Mouse (Mus musculus) liver, postnatal 0 days (tissue): Measurements from ENCODE around the gene Acss2. TPM values are rescaled to one million over a fixed set of nuclear protein-coding genes. Genes with fewer than 3 reads are reported as not detected.
A peak's percentile ranks its signal among the peaks of the same experiment; 100 is the strongest.

Experiments used
- ATAC-seq: fragments of 200-750 bp; cut with Nextera tagmentation; 2 replicates; pipeline ENCODE4 v1.8.0; 2017; ENCODE audit warnings: mild to moderate bottlenecking, moderate library complexity
- DNase-seq: peaks from one replicate; pipeline ENCODE4 v3.0.0-alpha.2; 2016
- H3K27ac ChIP-seq: fragments of 300-500 bp; sonication (generic); 2 replicates; pipeline ENCODE4 v1.5.1; 2014; ENCODE audit warnings: antibody characterized with exemption, moderate library complexity, mild to moderate bottlenecking, low read depth
- H3K27me3 ChIP-seq: fragments of 300-500 bp; sonication (generic); 2 replicates; pipeline ENCODE4 v1.6.1; 2014; ENCODE audit warnings: low read length, control low read depth, mixed read lengths; ENCODE audit not compliant: insufficient read depth
- H3K36me3 ChIP-seq: fragments of 300-500 bp; sonication (generic); replicated peaks from 2 replicates; pipeline ENCODE4 v1.6.1; 2014; ENCODE audit warnings: mild to moderate bottlenecking, control low read depth, low read length, moderate library complexity, mixed read lengths; ENCODE audit not compliant: insufficient read depth
- H3K4me1 ChIP-seq: fragments of 300-500 bp; sonication (generic); 2 replicates; pipeline ENCODE4 v1.6.1; 2014; ENCODE audit warnings: antibody characterized with exemption, mild to moderate bottlenecking, control low read depth; ENCODE audit not compliant: insufficient read depth
- H3K4me2 ChIP-seq: fragments of 300-500 bp; sonication (generic); 2 replicates; pipeline ENCODE4 v1.6.1; 2014; ENCODE audit warnings: low read depth, mild to moderate bottlenecking, low read length, moderate library complexity, mixed read lengths
- H3K4me3 ChIP-seq: fragments of 300-500 bp; sonication (generic); 2 replicates; pipeline ENCODE4 v1.5.1; 2014; ENCODE audit warnings: low read depth, low read length
- H3K9ac ChIP-seq: fragments of 300-500 bp; sonication (generic); replicated peaks from 2 replicates; pipeline ENCODE4 v1.6.1; 2014; ENCODE audit warnings: mild to moderate bottlenecking, moderate library complexity
- H3K9me3 ChIP-seq: fragments of 300-500 bp; sonication (generic); 2 replicates; pipeline ENCODE4 v1.6.1; 2016; ENCODE audit warnings: mild to moderate bottlenecking, control low read depth, low read length, mixed read lengths
- CTCF ChIP-seq: sonication (generic); IDR thresholded peaks from 2 replicates; pipeline ENCODE4 v1.5.1; 2016; ENCODE audit warnings: antibody characterized with exemption, low read depth
- EP300 ChIP-seq: IDR thresholded peaks from 2 replicates; pipeline ENCODE4 v1.6.1; 2016; ENCODE audit warnings: antibody characterized with exemption, low read depth, mild to moderate bottlenecking
- WGBS: fragments of 180-500 bp; shearing (Covaris S2); extraction: QIAGEN DNeasy Blood & Tissue Kit; methylation state at CpG from one replicate; pipeline ENCODE4 v1.1.7; 2014; ENCODE audit not compliant: insufficient replicate concordance; 5-methylcytosine and 5-hydroxymethylcytosine counted together
- polyA plus RNA-seq: library from polyadenylated mRNA; unstranded; fragments of >200 nt; fragmentation: Nextera tagmentation; extraction: Ambion mirVana; gene quantifications from 2 replicates; pipeline ENCODE4 v1.2.1, GENCODE M21; 2015

Acss2 gene
- polyA plus RNA-seq, 1 experiment from 2014 or later, result 7.5 TPM

- Histone ChIP-seq H3K27me3 (peaks cover 32% of the 10 kb centered on the region), H3K4me1 (peaks cover 7% of the 10 kb centered on the region), H3K36me3 (no peaks in the 10 kb centered on the region), H3K4me2 (no peak overlapping the region), H3K9ac (no peak overlapping the region), H3K9me3 (no peaks in the 10 kb centered on the region), H3K27ac (no peak overlapping the region), H3K4me3 (no peak overlapping the region)
- ATAC-seq (peak; percentile 56), DNase-seq (peak; percentile 54)
- WGBS, result 35% methylated on average over 10 of the region's 10 CpGs
- TF ChIP-seq EP300 (no peak), CTCF (peak; percentile 89)
These were observed 107.0 kb downstream of the Acss2 start for GRCm38 (mm10) chr2:155624730-155625129.

GRCm38 (mm10) chr2:155626277-155626676 lies 108.5 kb downstream of the Acss2 start:
- Histone ChIP-seq H3K36me3 (no peaks in the 10 kb centered on the region), H3K27me3 (peaks cover 45% of the 10 kb centered on the region), H3K4me1 (peaks cover 9% of the 10 kb centered on the region), H3K27ac (no peak overlapping the region), H3K4me2 (no peak overlapping the region), H3K4me3 (no peak overlapping the region), H3K9ac (no peak overlapping the region), H3K9me3 (no peaks in the 10 kb centered on the region)
- ATAC-seq, result no peak
- DNase-seq, result no peak
- no peak for TF ChIP-seq CTCF
- no peak for TF ChIP-seq EP300
- WGBS, result 65% methylated on average over 15 of the region's 15 CpGs

- H3K4me1 ChIP-seq, result peaks cover 9% of the 10 kb centered on the region
- WGBS, result 51% methylated on average over 21 of the region's 21 CpGs
- H3K36me3 ChIP-seq, result no peaks in the 10 kb centered on the region
- no peak overlapping the region for H3K9ac ChIP-seq
- ATAC-seq (peak; percentile 30; the same call in 1 of the 2 replicates), DNase-seq (peak; percentile 87)
- no peak overlapping the region for H3K4me3 ChIP-seq
- H3K27ac ChIP-seq, result no peak overlapping the region
- H3K27me3 ChIP-seq, result peaks cover 45% of the 10 kb centered on the region
- H3K9me3 ChIP-seq, result no peaks in the 10 kb centered on the region
- H3K4me2 ChIP-seq, result no peak overlapping the region
- peak; percentile 96 for TF ChIP-seq CTCF
- TF ChIP-seq EP300, result no peak
These were observed 109.4 kb downstream of the Acss2 start for GRCm38 (mm10) chr2:155627030-155627738.

GRCm38 (mm10) chr2:155628112-155628511 lies 110.4 kb downstream of the Acss2 start:
- Histone ChIP-seq H3K9me3 (no peaks in the 10 kb centered on the region), H3K4me1 (peaks cover 9% of the 10 kb centered on the region), H3K27ac (no peak overlapping the region), H3K9ac (no peak overlapping the region), H3K27me3 (peaks cover 45% of the 10 kb centered on the region), H3K4me2 (no peak overlapping the region), H3K36me3 (no peaks in the 10 kb centered on the region), H3K4me3 (no peak overlapping the region)
- ATAC-seq, result no peak
- WGBS, result 75% methylated on average over 9 of the region's 9 CpGs
- DNase-seq, result no peak
- no peak for TF ChIP-seq CTCF
- TF ChIP-seq EP300, result no peak

- no peak for ATAC-seq
These were observed 110.8 kb downstream of the Acss2 start for GRCm38 (mm10) chr2:155628519-155628918.

GRCm38 (mm10) chr2:155629231-155629661 lies 111.5 kb downstream of the Acss2 start:
- peaks cover 9% of the 10 kb centered on the region for H3K4me1 ChIP-seq
- H3K4me3 ChIP-seq, result peak overlapping the region; percentile 36
- peak; percentile 43 for DNase-seq
- H3K27me3 ChIP-seq, result peaks cover 45% of the 10 kb centered on the region
- TF ChIP-seq CTCF (no peak), EP300 (no peak)
- peak; percentile 17; the same call in 1 of the 2 replicates for ATAC-seq
- H3K9me3 ChIP-seq, result no peaks in the 10 kb centered on the region
- no peak overlapping the region for H3K27ac ChIP-seq
- 2% methylated on average over 32 of the region's 35 CpGs for WGBS
- H3K9ac ChIP-seq, result 0 out of 2 replicates have a peak overlapping the region, but pooled peaks have one; percentile 16
- H3K36me3 ChIP-seq, result peaks cover 9% of the 10 kb centered on the region
- H3K4me2 ChIP-seq, result peak overlapping the region; percentile 64

More at GRCm38 (mm10) chr2:155628519-155628918, 110.8 kb downstream of the Acss2 start:
- Histone ChIP-seq H3K9me3 (no peaks in the 10 kb centered on the region), H3K4me2 (no peak overlapping the region), H3K4me3 (no peak overlapping the region), H3K4me1 (peaks cover 9% of the 10 kb centered on the region), H3K9ac (no peak overlapping the region), H3K36me3 (peaks cover 3% of the 10 kb centered on the region; the same call in 1 of the 2 replicates), H3K27ac (no peak overlapping the region), H3K27me3 (peaks cover 45% of the 10 kb centered on the region)
- 85% methylated on average over 13 of the region's 13 CpGs for WGBS
- no peak for DNase-seq
- no peak for TF ChIP-seq CTCF
- no peak for TF ChIP-seq EP300
